Mouse (Mus musculus): ENCODE results near the gene Hyal1.

Hyal1 gene

GRCm38 (mm10) chr9:107575579-107576356, 959 bp upstream of the Hyal1 start:
- peak in 1 of 2 experiments; percentile 59 for DNase-seq

GRCm38 (mm10) chr9:107577871-107578270, 1.1 kb downstream of the Hyal1 start:
- DNase-seq = no peak

- no peak for DNase-seq
Measured at GRCm38 (mm10) chr9:107578587-107578986, 1.9 kb downstream of the Hyal1 start, which contains the start of gene Naa80. TSS of gene Naa80 (plus strand) at chr9:107578887.

GRCm38 (mm10) chr9:107579023-107579900, 2.5 kb downstream of the Hyal1 start:
- DNase-seq = no peak

GRCm38 (mm10) chr9:107580501-107581317, 4.0 kb downstream of the Hyal1 start, which contains the start of gene Hyal3:
TSS of gene Hyal3 (plus strand) at chr9:107580818.
- DNase-seq = peak; percentile 95 to 97

- no peak for DNase-seq
Measured at GRCm38 (mm10) chr9:107581584-107581983, 4.9 kb downstream of the Hyal1 start.

GRCm38 (mm10) chr9:107582509-107583062, 5.9 kb downstream of the Hyal1 start:
- DNase-seq = no peak

GRCm38 (mm10) chr9:107583174-107583573, 6.4 kb downstream of the Hyal1 start:
- no peak for DNase-seq

GRCm38 (mm10) chr9:107586504-107586903, 9.8 kb downstream of the Hyal1 start:
- no peak for DNase-seq

GRCm38 (mm10) chr9:107586974-107587832, 10.5 kb downstream of the Hyal1 start, which contains the start of gene Ifrd2:
TSS of gene Ifrd2 (plus strand) at chr9:107587642.
- DNase-seq = peak; percentile 99

GRCm38 (mm10) chr9:107587833-107588639, 11.3 kb downstream of the Hyal1 start:
- peak; percentile 62 to 65 for DNase-seq

GRCm38 (mm10) chr9:107590058-107590772, 13.5 kb downstream of the Hyal1 start:
- peak; percentile 89 to 93 for DNase-seq

- peak in 1 of 2 experiments; percentile 71 for DNase-seq
Measured at GRCm38 (mm10) chr9:107590773-107591060, 14.0 kb downstream of the Hyal1 start.

GRCm38 (mm10) chr9:107593101-107593976, 16.6 kb downstream of the Hyal1 start:
- DNase-seq = no peak

- no peak for DNase-seq
Measured at GRCm38 (mm10) chr9:107594281-107595062, 17.7 kb downstream of the Hyal1 start.

GRCm38 (mm10) chr9:107596619-107597569, 20.2 kb downstream of the Hyal1 start:
- no peak for DNase-seq

- no peak for DNase-seq
Measured at GRCm38 (mm10) chr9:107598385-107598784, 21.7 kb downstream of the Hyal1 start.

All from lung, adult 18-20 months (tissue).